In the genomic region with DNA sequence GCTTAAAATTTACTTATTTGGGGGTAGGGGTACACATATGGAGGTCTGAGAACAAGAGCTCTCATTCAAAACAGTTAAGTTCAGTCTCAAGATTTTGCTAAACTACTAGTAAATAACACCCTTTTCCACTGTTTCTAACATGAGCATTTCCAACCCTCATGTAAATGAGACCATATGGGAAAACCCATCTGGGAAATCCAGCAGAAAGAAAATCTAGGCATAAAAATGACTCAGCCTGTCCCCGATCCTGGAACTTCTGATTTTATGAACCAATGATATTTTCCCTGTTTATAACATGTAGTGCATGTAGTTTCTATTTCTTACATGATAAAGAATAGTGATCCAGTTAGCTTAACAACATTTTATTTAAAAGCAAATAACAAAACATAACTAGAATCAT, we compare ENCODE assay signal across 1 mouse cellular context.
TF ChIP-seq lines count a peak whose summit lies in the region.

No protein-coding gene starts in this region.

TF ChIP-seq in CH12.LX, 34 proteins besides CTCF, POLR2A, EP300 and RAD21 (continued from another document):
- TF ChIP-seq CHD2 (IDR thresholded peaks at IDR 0.05; ENCODE audit: low read length) (no peak), HCFC1 (IDR thresholded peaks at IDR 0.05; ENCODE audit: low read depth, low read length) (no peak), MAFK (IDR thresholded peaks at IDR 0.05; ENCODE audit: insufficient replicate concordance, low read length) (no peak), JUN (IDR thresholded peaks at IDR 0.05; ENCODE audit: insufficient read depth, low read depth, low read length) (no peak)
TF ChIP-seq in CH12.LX: peak in this region for 0.
